In genomic region chrX:96456201-96456963, GRCm38 (mm10) we compare ENCODE assay signal across 8 mouse cellular contexts. TPM values are rescaled to one million over a fixed set of nuclear protein-coding genes. Genes with fewer than 3 reads are reported as not detected.
DNase-seq lines count a peak whose midpoint lies in the region; ATAC-seq and TF ChIP-seq lines count a peak whose summit lies in the region.

TSS of gene Hsf3 (minus strand) at chrX:96456294.

- H3K4me2 ChIP-seq in heart, postnatal 0 days (ENCODE audit: low read depth, low read length) = peak within 1 kb of the TSS; percentile 51

- ATAC-seq in heart, postnatal 0 days (ENCODE audit: insufficient read depth, low read depth) = peak; percentile 53; the same call in 1 of the 2 replicates
- ATAC-seq in megakaryocyte, adult 5-6 weeks (ENCODE audit: poor library complexity, severe bottlenecking) = no peak

- no peak within 1 kb of the TSS for H3K27ac ChIP-seq in heart, postnatal 0 days (ENCODE audit: low read depth)

- no peaks in the 10 kb centered on the region for H3K9me3 ChIP-seq in heart, postnatal 0 days (replicated peaks; ENCODE audit: control insufficient read depth, low read length)

- no peak for TF ChIP-seq EP300 in heart, postnatal 0 days (IDR thresholded peaks at IDR 0.05; ENCODE audit: low read depth)

- WGBS in heart, postnatal 0 days = 20% methylated on average over 9 of the region's 9 CpGs

- H3K4me3 ChIP-seq in heart, postnatal 0 days (ENCODE audit: low read depth, low read length) = peak within 1 kb of the TSS; percentile 50

- H3K9ac ChIP-seq in heart, postnatal 0 days (replicated peaks; ENCODE audit: low read depth, low read length) = no peak within 1 kb of the TSS; the same call in 1 of the 2 replicates

- TF ChIP-seq CTCF in heart, postnatal 0 days (IDR thresholded peaks at IDR 0.05; ENCODE audit: low read depth) = no peak

- H3K27me3 ChIP-seq in heart, postnatal 0 days (ENCODE audit: control insufficient read depth, insufficient read depth, low read length) = no peaks in the 10 kb centered on the region

- H3K4me1 ChIP-seq in heart, postnatal 0 days (ENCODE audit: control insufficient read depth, insufficient read depth) = no peaks in the 10 kb centered on the region

- peak; percentile 37 for DNase-seq in Muller cell, postnatal 12 days (ENCODE audit: inconsistent ontology term)
- DNase-seq in embryo, embryonic 11 days = peak; percentile 62
- peak; percentile 36 for DNase-seq in heart, postnatal 0 days (ENCODE audit: low spot score)
- DNase-seq in kidney, postnatal 10 days = peak; percentile 64
- DNase-seq in lung, postnatal 4 days = peak; percentile 24 to 35
- peak; percentile 9 for DNase-seq in yolk sac, embryonic 10.5 days (ENCODE audit: low spot score)
- no peak for DNase-seq in gastrocnemius, adult 8-10 months (ENCODE audit: low spot score in 2 of 2)

- H3K36me3 ChIP-seq in heart, postnatal 0 days (replicated peaks; ENCODE audit: control insufficient read depth, insufficient read depth, low read length) = no peaks in the 10 kb centered on the region

RNA-seq across cellular contexts. Expression of gene Hsf3, which starts in this region (rescaled TPM):
- total RNA-seq in heart, postnatal 0 days (2014; rRNA removed; ENCODE audit: low replicate concordance) = not detected in 2 replicates
- polyA plus RNA-seq in heart, postnatal 0 days (2015; fragmentation: Nextera tagmentation; extraction: Ambion mirVana) = 0.11 TPM in 1 of 2 replicates, not detected in the other
- total RNA-seq in megakaryocyte, adult 5-6 weeks (2015) = not detected in 2 replicates
- not detected in 2 replicates for total RNA-seq in megakaryocyte, adult 5-6 weeks (2017)
- not detected for total RNA-seq in gastrocnemius, adult 8-10 months (2022)

Comparison
In these comparisons a context has a peak if more than half of its experiments do, and no peak if none do; other contexts are left out.
1. Peak in DNase-seq, ATAC-seq, H3K4me3 ChIP-seq and H3K4me2 ChIP-seq in heart, postnatal 0 days; RNA of the gene not detected or under 1 TPM.
2. DNase-seq: peak in Muller cell, postnatal 12 days (single experiment), embryo, embryonic 11 days (single experiment), kidney, postnatal 10 days (single experiment), lung, postnatal 4 days (2 of 2) and yolk sac, embryonic 10.5 days (single experiment); none in gastrocnemius, adult 8-10 months (0 of 2).